Mouse (Mus musculus) spleen, adult 2 months (tissue): ENCODE data around the gene Txnrd2. TPM values are rescaled to one million over a fixed set of nuclear protein-coding genes. Genes with fewer than 3 reads are reported as not detected.
A peak's percentile ranks its signal among the peaks of the same experiment; 100 is the strongest.

Experiments
- DNase-seq, 2 experiments: peaks; one replicate each; pipeline versions ENCODE4 v3.0.0 to v3.0.0-alpha.2; 2012 to 2021; ENCODE audit warnings: low spot score in 2 of 2, low read depth in 1 of 2
- H3K27ac ChIP-seq: fragments of 200-500 bp; 2 replicates; pipeline ENCODE4 v1.5.1; 2012; ENCODE audit warnings: low read length, inconsistent platforms; ENCODE audit not compliant: insufficient read depth
- H3K27me3 ChIP-seq: fragments of 200-500 bp; 2 replicates; pipeline ENCODE4 v1.6.1; 2012; ENCODE audit warnings: mild to moderate bottlenecking, moderate library complexity, low read length, inconsistent platforms; ENCODE audit not compliant: control insufficient read depth, insufficient read depth
- H3K36me3 ChIP-seq: fragments of 200-500 bp; 2 replicates; pipeline ENCODE4 v1.6.1; 2012; ENCODE audit warnings: mild to moderate bottlenecking, low read length, inconsistent platforms; ENCODE audit not compliant: control insufficient read depth, insufficient read depth
- H3K4me1 ChIP-seq: fragments of 200-500 bp; 2 replicates; pipeline ENCODE4 v1.6.1; 2011; ENCODE audit warnings: inconsistent platforms; ENCODE audit not compliant: control insufficient read depth, insufficient read depth, insufficient read length
- H3K4me3 ChIP-seq: fragments of 200-500 bp; 2 replicates; pipeline ENCODE4 v1.5.1; 2011; ENCODE audit warnings: mild to moderate bottlenecking, inconsistent platforms; ENCODE audit not compliant: insufficient read depth, insufficient read length; ENCODE audit errors: extremely low read depth
- CTCF ChIP-seq: fragments of 200-500 bp; IDR thresholded peaks from 2 replicates; pipeline ENCODE4 v1.5.1; 2011; ENCODE audit warnings: mild to moderate bottlenecking, inconsistent platforms; ENCODE audit not compliant: insufficient read depth, insufficient read length, insufficient replicate concordance; ENCODE audit errors: extremely low read depth
- POLR2A ChIP-seq: fragments of 200-500 bp; IDR thresholded peaks from 2 replicates; pipeline ENCODE4 v1.6.1; 2011; ENCODE audit warnings: low read depth, low read length, inconsistent platforms
- WGBS: fragments of 180-500 bp; shearing (Covaris S2); methylation state at CpG from one replicate; pipeline ENCODE4 v1.1.7; 2018; 5-methylcytosine and 5-hydroxymethylcytosine counted together
- polyA plus RNA-seq: library from polyadenylated mRNA; depleted of rRNA; stranded (reverse); fragments of >200 nt; gene quantifications from 2 replicates; pipeline ENCODE4 v1.2.3, GENCODE M21; 2012

Txnrd2 gene
- polyA plus RNA-seq, 1 experiment: 29.0 TPM

DNA sequence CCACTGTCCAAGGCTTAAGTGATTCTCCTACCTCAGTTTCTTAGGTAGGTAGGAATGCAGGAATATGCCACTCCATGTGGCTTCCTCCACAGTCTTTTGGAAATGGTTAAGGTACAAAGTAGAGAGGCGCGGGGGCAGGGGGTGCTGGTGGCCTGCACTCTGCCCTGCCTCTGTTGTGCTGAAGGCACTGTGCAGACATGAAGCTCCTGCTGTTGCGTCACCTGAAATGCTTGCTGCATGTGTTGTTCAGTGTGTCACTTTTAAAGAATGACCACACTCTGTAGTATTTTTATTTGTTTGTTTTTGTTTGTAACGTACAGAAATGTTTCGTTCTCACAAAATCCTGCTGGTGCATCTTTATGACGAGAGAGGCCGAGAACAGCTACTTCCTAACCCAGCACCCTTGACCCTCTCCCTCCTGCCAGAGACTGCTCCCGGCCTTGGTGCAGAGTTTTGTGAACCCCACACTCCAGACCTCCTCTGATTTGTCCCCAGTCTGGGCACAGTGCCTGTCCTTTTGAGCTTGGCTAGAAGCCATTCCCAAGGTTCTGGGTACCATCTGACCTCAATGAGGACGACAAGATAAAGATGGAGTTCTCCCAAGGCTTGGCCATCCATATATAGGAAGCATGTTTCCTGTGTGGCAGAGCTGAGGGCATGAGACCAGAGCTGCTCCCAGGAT is 43.0 kb upstream of the Txnrd2 start:
- Histone ChIP-seq H3K4me1 (peaks cover 4% of the 10 kb centered on the region; the same call in 1 of the 2 replicates), H3K36me3 (no peaks in the 10 kb centered on the region), H3K27ac (peak overlapping the region; percentile 25), H3K27me3 (no peaks in the 10 kb centered on the region), H3K4me3 (no peak overlapping the region)
- DNase-seq: no peak
- WGBS: 84% methylated on average over 9 of the region's 9 CpGs
- TF ChIP-seq CTCF (no peak), POLR2A (no peak)

DNA sequence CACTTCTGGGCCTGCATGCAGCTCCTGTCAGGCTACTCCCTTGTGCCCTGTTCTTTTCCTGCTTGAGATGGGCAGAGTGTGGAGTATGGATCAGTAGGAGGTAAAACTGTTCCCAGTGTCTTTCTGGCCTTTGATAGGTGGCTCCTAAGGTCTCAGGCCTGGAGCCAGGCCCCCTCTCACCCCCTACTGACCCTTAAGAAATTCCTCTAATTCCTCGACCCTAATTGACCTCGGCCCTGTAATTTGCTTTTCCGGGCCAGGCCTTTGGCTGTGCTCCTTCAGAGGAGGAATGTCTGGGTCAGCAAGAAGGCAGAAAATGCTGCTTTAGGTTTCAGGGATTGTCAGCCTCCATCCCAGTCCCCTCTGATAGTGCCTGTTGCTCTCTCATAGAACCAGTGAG is 42.4 kb upstream of the Txnrd2 start:
- TF ChIP-seq CTCF (no peak), POLR2A (no peak)
- Histone ChIP-seq H3K27me3 (no peaks in the 10 kb centered on the region), H3K4me3 (no peak overlapping the region), H3K4me1 (peaks cover 8% of the 10 kb centered on the region; the same call in 1 of the 2 replicates), H3K36me3 (no peaks in the 10 kb centered on the region), H3K27ac (peak overlapping the region; percentile 48)
- DNase-seq: no peak
- 92% methylated on average over 3 of the region's 3 CpGs for WGBS

DNA sequence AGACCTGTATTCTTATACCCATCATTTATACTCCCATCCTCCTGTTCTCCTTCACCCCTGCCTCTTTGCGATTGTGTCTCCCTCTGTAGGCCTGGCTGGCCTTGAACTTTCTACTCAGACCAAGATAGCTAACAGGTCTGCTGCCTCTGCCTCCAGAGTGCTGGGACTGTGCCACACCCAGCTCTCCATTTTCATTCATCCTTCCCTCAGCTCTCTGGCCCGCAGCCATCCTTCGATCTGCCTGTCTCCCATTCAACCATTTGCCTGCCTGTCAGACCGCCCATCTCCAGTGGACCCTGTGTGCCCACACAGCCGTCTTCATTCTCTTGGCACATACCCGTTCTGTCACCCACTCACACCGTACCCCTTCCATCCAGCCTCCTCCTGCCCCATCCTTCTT is 42.0 kb upstream of the Txnrd2 start:
- DNase-seq: no peak
- Histone ChIP-seq H3K36me3 (no peaks in the 10 kb centered on the region), H3K27me3 (no peaks in the 10 kb centered on the region), H3K4me1 (peaks cover 12% of the 10 kb centered on the region; the same call in 1 of the 2 replicates), H3K4me3 (no peak overlapping the region), H3K27ac (peak overlapping the region; percentile 48; the same call in 1 of the 2 replicates)
- WGBS: 89% methylated on average over 7 of the region's 7 CpGs
- TF ChIP-seq CTCF: no peak
- TF ChIP-seq POLR2A: no peak

DNA sequence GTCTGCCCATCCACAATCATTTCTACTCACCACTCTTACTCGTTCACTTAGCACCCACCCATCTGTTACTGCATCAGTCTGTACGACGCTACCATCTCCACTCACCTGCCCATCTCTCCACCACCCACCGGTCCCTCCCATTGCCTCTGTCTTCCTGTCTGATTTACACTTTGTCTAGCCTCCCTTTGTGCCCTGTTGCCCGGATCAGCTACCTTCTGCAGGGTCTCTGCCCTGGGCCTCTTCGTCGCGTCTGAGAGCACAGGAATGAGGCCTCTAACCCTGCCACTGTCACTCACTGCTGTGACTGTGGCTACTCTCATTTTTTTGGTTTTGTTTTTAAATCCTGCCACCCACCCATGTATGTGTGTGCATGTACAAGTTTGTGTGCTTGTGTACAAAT is 41.5 kb upstream of the Txnrd2 start:
- 89% methylated on average over 8 of the region's 8 CpGs for WGBS
- Histone ChIP-seq H3K27ac (no peak overlapping the region), H3K27me3 (no peaks in the 10 kb centered on the region), H3K4me3 (no peak overlapping the region), H3K4me1 (peaks cover 13% of the 10 kb centered on the region; the same call in 1 of the 2 replicates), H3K36me3 (no peaks in the 10 kb centered on the region)
- no peak for DNase-seq
- no peak for TF ChIP-seq POLR2A
- TF ChIP-seq CTCF: no peak

DNA sequence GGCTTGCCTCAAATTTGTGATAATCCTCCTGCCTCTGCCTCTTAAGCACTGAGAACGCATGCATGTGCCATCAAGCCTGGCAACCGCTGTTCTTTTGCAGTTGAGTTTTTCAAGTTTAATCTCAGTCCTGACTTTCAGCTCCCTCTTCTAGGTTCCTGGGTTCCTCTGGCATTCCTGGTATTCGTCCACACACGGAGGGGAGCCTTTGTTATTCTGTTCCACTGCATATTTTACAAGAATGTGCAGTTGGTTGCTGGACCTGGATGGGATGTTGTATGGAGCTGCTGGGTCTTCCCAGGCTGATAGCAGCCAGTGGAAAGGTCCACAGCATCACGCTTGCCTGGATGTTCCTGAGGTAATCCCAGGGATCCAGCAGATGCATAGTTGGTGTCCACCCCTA is 40.8 kb upstream of the Txnrd2 start:
- Histone ChIP-seq H3K27ac (no peak overlapping the region), H3K4me3 (no peak overlapping the region), H3K27me3 (no peaks in the 10 kb centered on the region), H3K36me3 (no peaks in the 10 kb centered on the region), H3K4me1 (peaks cover 13% of the 10 kb centered on the region; the same call in 1 of the 2 replicates)
- WGBS: 93% methylated on average over 5 of the region's 5 CpGs
- TF ChIP-seq POLR2A (no peak), CTCF (no peak)
- no peak for DNase-seq

DNA sequence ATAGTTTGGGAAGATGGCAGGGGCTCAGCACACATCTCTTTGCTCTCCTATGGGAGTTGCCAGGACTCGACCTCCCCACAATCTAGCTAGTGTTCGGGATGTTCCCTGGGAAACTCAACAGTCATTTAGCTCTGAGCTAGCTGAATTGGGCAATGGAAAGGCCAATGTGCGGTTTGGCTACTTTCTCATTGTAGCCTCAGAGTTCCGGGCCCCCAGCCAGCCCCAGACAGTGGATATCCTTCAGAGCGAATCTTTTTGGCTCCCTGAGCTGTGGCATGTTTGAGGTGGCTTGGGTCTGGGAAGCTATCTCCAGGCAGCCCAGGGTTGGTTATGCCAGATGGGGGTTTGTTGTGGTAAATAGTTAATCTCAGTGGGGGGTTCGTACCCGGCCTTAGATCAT is 39.7 kb upstream of the Txnrd2 start:
- peaks cover 13% of the 10 kb centered on the region; the same call in 1 of the 2 replicates for H3K4me1 ChIP-seq
- DNase-seq: no peak
- no peaks in the 10 kb centered on the region for H3K27me3 ChIP-seq
- no peaks in the 10 kb centered on the region for H3K36me3 ChIP-seq
- no peak overlapping the region for H3K27ac ChIP-seq
- H3K4me3 ChIP-seq: no peak overlapping the region
- WGBS: 77% methylated on average over 7 of the region's 7 CpGs
- TF ChIP-seq CTCF (no peak), POLR2A (no peak)

DNA sequence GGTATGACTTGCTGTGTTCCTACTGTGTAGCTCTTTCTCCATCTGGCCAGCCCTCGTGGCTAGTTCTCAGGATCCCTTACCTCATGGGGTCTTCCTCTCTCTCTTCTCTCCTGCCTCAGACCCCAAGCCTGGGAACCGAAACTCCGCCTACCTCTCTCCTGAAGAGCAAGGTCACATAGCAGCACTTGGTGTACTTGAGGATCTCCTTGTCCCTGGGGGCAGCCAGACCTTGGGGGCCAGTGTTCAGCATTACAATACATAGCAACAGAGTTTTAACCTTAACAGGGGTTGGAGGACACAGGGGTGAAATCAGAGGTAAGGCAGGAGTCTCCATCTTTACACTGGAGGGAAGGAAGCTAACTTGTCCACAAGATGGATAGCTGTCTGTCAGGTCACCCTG is 39.2 kb upstream of the Txnrd2 start:
- no peak for TF ChIP-seq CTCF
- TF ChIP-seq POLR2A: no peak
- H3K4me1 ChIP-seq: peaks cover 13% of the 10 kb centered on the region; the same call in 1 of the 2 replicates
- no peaks in the 10 kb centered on the region for H3K36me3 ChIP-seq
- no peak overlapping the region for H3K4me3 ChIP-seq
- DNase-seq: no peak
- H3K27ac ChIP-seq: no peak overlapping the region
- WGBS: 70% methylated on average over 3 of the region's 3 CpGs
- H3K27me3 ChIP-seq: no peaks in the 10 kb centered on the region
